Mouse (Mus musculus) heart, embryonic 10.5 days (tissue): ENCODE results near the gene Amz2. TPM values are rescaled to one million over a fixed set of nuclear protein-coding genes. Genes with fewer than 3 reads are reported as not detected.

Source experiments
- DNase-seq: peaks from one replicate; pipeline ENCODE4 v3.0.0-alpha.2; 2017; ENCODE audit warnings: low spot score
- H3K27ac ChIP-seq: fragments of 300-500 bp; sonication (generic); 2 replicates; pipeline ENCODE4 v1.5.1; 2016; ENCODE audit warnings: mild to moderate bottlenecking
- H3K27me3 ChIP-seq: fragments of 300-500 bp; sonication (generic); 2 replicates; pipeline ENCODE4 v1.6.1; 2016; ENCODE audit warnings: mild to moderate bottlenecking; ENCODE audit not compliant: poor library complexity, insufficient read depth, severe bottlenecking
- H3K36me3 ChIP-seq: fragments of 300-500 bp; sonication (generic); 2 replicates; pipeline ENCODE4 v1.6.1; 2016; ENCODE audit warnings: mild to moderate bottlenecking, moderate library complexity
- H3K4me1 ChIP-seq: fragments of 300-500 bp; sonication (generic); 2 replicates; pipeline ENCODE4 v1.6.1; 2016; ENCODE audit warnings: mild to moderate bottlenecking
- H3K4me3 ChIP-seq: fragments of 300-500 bp; sonication (generic); 2 replicates; pipeline ENCODE4 v1.5.1; 2016; ENCODE audit warnings: mild to moderate bottlenecking, moderate library complexity
- H3K9me3 ChIP-seq: fragments of 300-500 bp; sonication (generic); 2 replicates; pipeline ENCODE4 v1.6.1; 2016; ENCODE audit warnings: mild to moderate bottlenecking, moderate library complexity
- WGBS: fragments of 180-500 bp; shearing (Covaris S2); methylation state at CpG from one replicate; pipeline ENCODE4 v1.1.7; 2016; 5-methylcytosine and 5-hydroxymethylcytosine counted together
- polyA plus RNA-seq: library from polyadenylated mRNA; unstranded; fragments of >200 nt; fragmentation: Nextera tagmentation; extraction: Ambion mirVana; gene quantifications from 2 replicates; pipeline ENCODE4 v1.2.1, GENCODE M21; 2016

Amz2 gene
- polyA plus RNA-seq, 1 experiment from 2014 or later, result 35.4 TPM

- Histone ChIP-seq H3K9me3 (no peaks in the 10 kb centered on the region), H3K27ac (no peak overlapping the region)
- no peak for DNase-seq
Measured at GRCm38 (mm10) chr11:109410197-109410980, 15.4 kb upstream of the Amz2 start.

GRCm38 (mm10) chr11:109413617-109414016 lies 12.1 kb upstream of the Amz2 start, which contains the start of gene 9930022D16Rik:
Gene 9930022D16Rik, plus strand, starts transcription at chr11:109413917.
- H3K9me3 ChIP-seq, result no peaks in the 10 kb centered on the region
- H3K4me3 ChIP-seq, result no peak within 1 kb of the TSS
- WGBS, result 63% methylated on average over 6 of the region's 6 CpGs

More at GRCm38 (mm10) chr11:109410197-109410980, 15.4 kb upstream of the Amz2 start:
- Histone ChIP-seq H3K36me3 (no peaks in the 10 kb centered on the region), H3K27me3 (no peaks in the 10 kb centered on the region), H3K4me1 (0 out of 2 replicates have a peak, but pooled peaks cover 2% of the 10 kb centered on the region), H3K4me3 (no peak overlapping the region)
- 87% methylated on average over 15 of the region's 15 CpGs for WGBS

GRCm38 (mm10) chr11:109414802-109415201 lies 10.9 kb upstream of the Amz2 start:
- Histone ChIP-seq H3K4me1 (peaks cover 4% of the 10 kb centered on the region; the same call in 1 of the 2 replicates), H3K9me3 (no peaks in the 10 kb centered on the region), H3K27me3 (no peaks in the 10 kb centered on the region), H3K27ac (no peak overlapping the region), H3K36me3 (no peaks in the 10 kb centered on the region), H3K4me3 (no peak overlapping the region)
- WGBS, result 94% methylated on average over 5 of the region's 5 CpGs
- DNase-seq, result no peak

More at GRCm38 (mm10) chr11:109413617-109414016, 12.1 kb upstream of the Amz2 start, which contains the start of gene 9930022D16Rik:
- H3K4me1 ChIP-seq, result 0 out of 2 replicates have a peak, but pooled peaks cover 2% of the 10 kb centered on the region
- no peak for DNase-seq
- no peaks in the 10 kb centered on the region for H3K27me3 ChIP-seq
- no peak within 1 kb of the TSS for H3K27ac ChIP-seq
- no peaks in the 10 kb centered on the region for H3K36me3 ChIP-seq

GRCm38 (mm10) chr11:109416709-109417420 lies 8.9 kb upstream of the Amz2 start:
- no peaks in the 10 kb centered on the region for H3K36me3 ChIP-seq
- no peak overlapping the region for H3K27ac ChIP-seq
- no peak for DNase-seq
- peaks cover 8% of the 10 kb centered on the region; the same call in 1 of the 2 replicates for H3K4me1 ChIP-seq
- no peaks in the 10 kb centered on the region for H3K9me3 ChIP-seq
- H3K4me3 ChIP-seq, result no peak overlapping the region
- H3K27me3 ChIP-seq, result no peaks in the 10 kb centered on the region
- 79% methylated on average over 8 of the region's 8 CpGs for WGBS

GRCm38 (mm10) chr11:109417472-109418040 lies 8.2 kb upstream of the Amz2 start:
- no peaks in the 10 kb centered on the region for H3K36me3 ChIP-seq
- DNase-seq, result no peak
- H3K27me3 ChIP-seq, result no peaks in the 10 kb centered on the region
- H3K27ac ChIP-seq, result no peak overlapping the region
- H3K4me3 ChIP-seq, result no peak overlapping the region
- no peaks in the 10 kb centered on the region for H3K9me3 ChIP-seq
- WGBS, result 82% methylated on average over 9 of the region's 9 CpGs
- H3K4me1 ChIP-seq, result peaks cover 8% of the 10 kb centered on the region; the same call in 1 of the 2 replicates

- no peak overlapping the region for H3K4me3 ChIP-seq
- no peak overlapping the region for H3K27ac ChIP-seq
- DNase-seq, result no peak
- no peaks in the 10 kb centered on the region for H3K36me3 ChIP-seq
- no peaks in the 10 kb centered on the region for H3K27me3 ChIP-seq
- no peaks in the 10 kb centered on the region for H3K9me3 ChIP-seq
- WGBS, result 52% methylated on average over 4 of the region's 4 CpGs
- H3K4me1 ChIP-seq, result peaks cover 5% of the 10 kb centered on the region; the same call in 1 of the 2 replicates
Measured at GRCm38 (mm10) chr11:109419461-109419860, 6.3 kb upstream of the Amz2 start.

- H3K4me3 ChIP-seq, result no peak overlapping the region
Measured at GRCm38 (mm10) chr11:109419961-109420566, 5.7 kb upstream of the Amz2 start.

GRCm38 (mm10) chr11:109420567-109420962 lies 5.2 kb upstream of the Amz2 start:
- Histone ChIP-seq H3K27me3 (no peaks in the 10 kb centered on the region), H3K4me1 (peaks cover 10% of the 10 kb centered on the region), H3K36me3 (no peaks in the 10 kb centered on the region), H3K4me3 (no peak overlapping the region), H3K27ac (no peak overlapping the region), H3K9me3 (no peaks in the 10 kb centered on the region)
- WGBS, result 80% methylated on average over 14 of the region's 14 CpGs
- no peak for DNase-seq

More at GRCm38 (mm10) chr11:109419961-109420566, 5.7 kb upstream of the Amz2 start:
- H3K4me1 ChIP-seq, result peaks cover 7% of the 10 kb centered on the region
- H3K27ac ChIP-seq, result no peak overlapping the region
- no peaks in the 10 kb centered on the region for H3K36me3 ChIP-seq
- 47% methylated on average over 16 of the region's 16 CpGs for WGBS
- H3K27me3 ChIP-seq, result no peaks in the 10 kb centered on the region
- no peak for DNase-seq
- H3K9me3 ChIP-seq, result no peaks in the 10 kb centered on the region

- H3K27ac ChIP-seq, result no peak overlapping the region
Measured at GRCm38 (mm10) chr11:109421205-109421604, 4.5 kb upstream of the Amz2 start.

GRCm38 (mm10) chr11:109422263-109422662 lies 3.5 kb upstream of the Amz2 start:
- WGBS, result 98% methylated on average over 4 of the region's 4 CpGs
- no peak for DNase-seq
- Histone ChIP-seq H3K36me3 (no peaks in the 10 kb centered on the region), H3K27ac (no peak overlapping the region), H3K27me3 (no peaks in the 10 kb centered on the region), H3K9me3 (no peaks in the 10 kb centered on the region), H3K4me3 (no peak overlapping the region), H3K4me1 (peaks cover 18% of the 10 kb centered on the region)

More at GRCm38 (mm10) chr11:109421205-109421604, 4.5 kb upstream of the Amz2 start:
- WGBS, result 79% methylated on average over 5 of the region's 5 CpGs
- no peaks in the 10 kb centered on the region for H3K27me3 ChIP-seq
- no peak overlapping the region for H3K4me3 ChIP-seq
- H3K4me1 ChIP-seq, result peaks cover 10% of the 10 kb centered on the region
- no peak for DNase-seq
- H3K9me3 ChIP-seq, result no peaks in the 10 kb centered on the region
- H3K36me3 ChIP-seq, result no peaks in the 10 kb centered on the region

GRCm38 (mm10) chr11:109423294-109423693 lies 2.5 kb upstream of the Amz2 start:
- Histone ChIP-seq H3K27me3 (no peaks in the 10 kb centered on the region), H3K36me3 (0 out of 2 replicates have a peak, but pooled peaks cover under 1% of the 10 kb centered on the region), H3K4me1 (peaks cover 18% of the 10 kb centered on the region), H3K9me3 (no peaks in the 10 kb centered on the region), H3K27ac (no peak overlapping the region), H3K4me3 (no peak overlapping the region)
- WGBS, result 72% methylated on average over 1 of the region's 1 CpGs
- no peak for DNase-seq

GRCm38 (mm10) chr11:109426272-109426586 lies 483 bp downstream of the Amz2 start:
- Histone ChIP-seq H3K4me1 (peaks cover 13% of the 10 kb centered on the region), H3K27me3 (no peaks in the 10 kb centered on the region), H3K36me3 (peaks cover 29% of the 10 kb centered on the region), H3K4me3 (peak overlapping the region; percentile 73), H3K27ac (peak overlapping the region; percentile 92), H3K9me3 (no peaks in the 10 kb centered on the region)
- DNase-seq, result no peak
- WGBS, result under 1% methylated on average over 11 of the region's 11 CpGs
